Mouse (Mus musculus): ENCODE results near the gene Ctns. TPM values are rescaled to one million over a fixed set of nuclear protein-coding genes. Genes with fewer than 3 reads are reported as not detected.

Gene Ctns
- total RNA-seq, 2 experiments from 2014 or later, result 5.9 to 15.1 TPM

GRCm38 (mm10) chr11:73148209-73148608, 50.6 kb downstream of the Ctns start:
- no peak for ATAC-seq (replicated peaks; ENCODE audit: low FRiP score, poor library complexity, severe bottlenecking)

GRCm38 (mm10) chr11:73146975-73147365, 51.9 kb downstream of the Ctns start:
- no peak for ATAC-seq (replicated peaks; ENCODE audit: low FRiP score, poor library complexity, severe bottlenecking)

DNA sequence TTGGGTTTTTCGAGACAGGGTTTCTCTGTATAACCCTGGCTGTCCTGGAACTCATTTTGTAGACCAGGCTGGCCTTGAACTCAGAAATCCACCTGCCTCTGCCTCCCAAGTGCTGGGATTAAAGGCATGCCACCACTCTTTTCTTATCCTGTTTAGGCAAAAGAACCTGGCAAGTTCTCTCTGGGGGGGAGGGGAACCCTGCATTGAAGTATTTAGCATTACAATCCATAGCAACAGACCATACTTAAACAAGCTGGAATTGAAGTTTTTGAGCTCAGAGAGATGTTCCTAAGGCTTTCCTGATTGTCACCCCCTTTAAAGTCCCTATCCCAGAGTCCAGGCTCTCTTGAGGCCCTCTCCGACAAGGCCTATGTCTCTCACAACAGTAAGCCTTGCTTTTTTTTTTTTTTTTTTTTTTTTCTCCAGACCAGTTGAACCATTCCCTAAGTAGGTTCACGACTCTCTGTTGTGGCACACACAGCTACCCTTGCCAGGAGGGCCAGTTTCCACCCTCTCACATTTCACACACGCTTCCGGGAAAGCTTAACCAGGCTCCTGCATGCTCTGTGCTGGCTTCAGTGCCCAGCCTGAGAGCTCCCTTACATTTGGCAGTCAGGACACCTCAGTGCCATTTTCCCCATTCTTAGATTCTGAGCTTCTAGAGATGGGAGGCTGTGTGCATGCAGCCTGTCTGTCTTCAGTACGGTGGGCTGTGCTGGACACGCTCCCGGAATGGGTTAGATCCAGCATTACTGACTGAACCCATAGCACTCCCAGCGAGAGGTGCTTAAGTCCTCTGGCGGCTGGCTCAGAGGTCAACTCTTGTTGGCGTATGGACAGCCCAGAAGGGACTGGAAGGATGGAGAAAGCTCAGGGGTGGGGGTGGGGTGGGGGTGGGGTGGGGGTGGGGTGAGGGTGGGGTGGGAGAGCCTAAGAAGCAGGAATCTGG, 52.5 kb downstream of the Ctns start:
- ATAC-seq (replicated peaks; ENCODE audit: low FRiP score, poor library complexity, severe bottlenecking), result no peak

- ATAC-seq (replicated peaks; ENCODE audit: low FRiP score, poor library complexity, severe bottlenecking), result no peak
These were observed 54.6 kb downstream of the Ctns start for GRCm38 (mm10) chr11:73144261-73144681.

GRCm38 (mm10) chr11:73137591-73138501, 61.0 kb downstream of the Ctns start, which contains the start of gene Haspin:
Haspin (minus strand) TSS chr11:73138294.
- peak; percentile 92 for ATAC-seq (replicated peaks; ENCODE audit: low FRiP score, poor library complexity, severe bottlenecking)

DNA sequence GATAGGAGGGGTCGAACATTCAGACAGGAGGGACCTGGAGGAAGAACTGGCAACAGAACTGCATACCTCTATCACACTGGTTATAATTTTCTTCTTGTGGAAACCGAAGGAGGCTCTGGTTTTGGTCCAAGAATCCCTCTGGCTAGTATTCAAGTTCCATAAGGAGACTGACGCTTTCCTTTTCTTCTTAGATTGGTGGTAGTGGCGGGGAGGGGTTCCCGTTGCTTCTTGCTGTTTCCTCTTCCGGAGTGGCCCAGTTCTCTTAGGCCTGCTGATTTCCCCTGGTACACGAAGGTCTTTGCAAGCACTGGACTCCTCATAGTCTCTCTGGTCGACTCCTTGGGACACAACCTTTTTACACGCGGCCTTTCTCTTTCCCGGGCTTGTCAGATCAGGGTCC, 61.7 kb downstream of the Ctns start:
- no peak for ATAC-seq (replicated peaks; ENCODE audit: low FRiP score, poor library complexity, severe bottlenecking)

DNA sequence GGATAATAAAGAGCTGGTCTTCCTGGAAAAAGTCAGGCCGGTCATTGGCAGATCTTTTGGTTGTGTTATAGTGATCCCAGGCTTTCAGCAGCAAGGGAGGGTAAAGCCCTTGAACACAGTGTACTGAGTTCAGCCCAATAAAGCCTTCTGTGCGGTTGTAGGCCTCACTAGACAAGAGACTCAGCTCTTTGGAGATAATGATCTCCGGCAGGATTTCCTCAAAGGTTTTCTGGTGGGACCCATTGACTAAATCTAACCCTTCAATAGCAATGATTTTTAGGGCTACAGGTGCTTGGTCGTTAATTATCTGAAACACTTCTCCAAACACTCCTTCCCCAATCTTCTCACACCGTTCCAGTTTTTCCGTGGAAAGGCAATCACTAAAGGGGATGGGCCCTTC, 62.3 kb downstream of the Ctns start:
- no peak for ATAC-seq (replicated peaks; ENCODE audit: low FRiP score, poor library complexity, severe bottlenecking)

GRCm38 (mm10) chr11:73134222-73134621, 64.6 kb downstream of the Ctns start:
- no peak for ATAC-seq (replicated peaks; ENCODE audit: low FRiP score, poor library complexity, severe bottlenecking)

Other genes with a start within 250 kb of the Ctns start
- 19.8 and 20.5 TPM in 2 replicates for gene Atp2a3, start 237.9 kb downstream of the Ctns start, total RNA-seq (2015; ENCODE audit: low replicate concordance)
- gene Atp2a3, start 237.9 kb downstream of the Ctns start, total RNA-seq (2017; ENCODE audit: low replicate concordance), result 11.1 and 15.1 TPM in 2 replicates
- gene P2rx1, start 199.9 kb downstream of the Ctns start, total RNA-seq (2015; ENCODE audit: low replicate concordance), result 1.1 and 3.4 TPM in 2 replicates
- 0.45 and 0.51 TPM in 2 replicates for gene P2rx1, start 199.9 kb downstream of the Ctns start, total RNA-seq (2017; ENCODE audit: low replicate concordance)
- gene Camkk1, start 180.0 kb downstream of the Ctns start, total RNA-seq (2015; ENCODE audit: low replicate concordance), result not detected in 2 replicates
- 0.26 and 0.76 TPM in 2 replicates for gene Camkk1, start 180.0 kb downstream of the Ctns start, total RNA-seq (2017; ENCODE audit: low replicate concordance)
- gene Ncbp3, start 151.3 kb downstream of the Ctns start, total RNA-seq (2015; ENCODE audit: low replicate concordance), result 10.9 and 11.9 TPM in 2 replicates
- gene Ncbp3, start 151.3 kb downstream of the Ctns start, total RNA-seq (2017; ENCODE audit: low replicate concordance), result 17.4 and 18.9 TPM in 2 replicates
- gene Itgae, start 108.5 kb downstream of the Ctns start, total RNA-seq (2015; ENCODE audit: low replicate concordance), result not detected in 2 replicates
- 0.08 and 1.3 TPM in 2 replicates for gene Itgae, start 108.5 kb downstream of the Ctns start, total RNA-seq (2017; ENCODE audit: low replicate concordance)
- gene Haspin, start 60.7 kb downstream of the Ctns start, total RNA-seq (2015; ENCODE audit: low replicate concordance), result 44.3 and 57.4 TPM in 2 replicates
- 65.1 and 71.6 TPM in 2 replicates for gene Haspin, start 60.7 kb downstream of the Ctns start, total RNA-seq (2017; ENCODE audit: low replicate concordance)
- gene P2rx5, start 38.6 kb downstream of the Ctns start, total RNA-seq (2015; ENCODE audit: low replicate concordance), result not detected in 2 replicates
- not detected in 2 replicates for gene P2rx5, start 38.6 kb downstream of the Ctns start, total RNA-seq (2017; ENCODE audit: low replicate concordance)
- 16.9 and 27.2 TPM in 2 replicates for gene Emc6, start 22.0 kb downstream of the Ctns start, total RNA-seq (2015; ENCODE audit: low replicate concordance)
- 8.0 and 31.8 TPM in 2 replicates for gene Emc6, start 22.0 kb downstream of the Ctns start, total RNA-seq (2017; ENCODE audit: low replicate concordance)
- gene Tax1bp3, start 22.0 kb downstream of the Ctns start, total RNA-seq (2015; ENCODE audit: low replicate concordance), result 2.1 and 9.4 TPM in 2 replicates
- gene Tax1bp3, start 22.0 kb downstream of the Ctns start, total RNA-seq (2017; ENCODE audit: low replicate concordance), result 3.3 and 6.9 TPM in 2 replicates
- 2.9 TPM in 1 of 2 replicates, not detected in the other for gene Shpk, start 418 bp upstream of the Ctns start, total RNA-seq (2015; ENCODE audit: low replicate concordance)
- 0.39 TPM in 1 of 2 replicates, not detected in the other for gene Shpk, start 418 bp upstream of the Ctns start, total RNA-seq (2017; ENCODE audit: low replicate concordance)
- gene Trpv1, start 35.2 kb upstream of the Ctns start, total RNA-seq (2015; ENCODE audit: low replicate concordance), result not detected in 2 replicates
- not detected in 2 replicates for gene Trpv1, start 35.2 kb upstream of the Ctns start, total RNA-seq (2017; ENCODE audit: low replicate concordance)
- not detected in 2 replicates for gene Trpv3, start 68.3 kb upstream of the Ctns start, total RNA-seq (2015; ENCODE audit: low replicate concordance)
- not detected in 2 replicates for gene Trpv3, start 68.3 kb upstream of the Ctns start, total RNA-seq (2017; ENCODE audit: low replicate concordance)
- gene Aspa, start 130.6 kb upstream of the Ctns start, total RNA-seq (2015; ENCODE audit: low replicate concordance), result not detected in 2 replicates
- not detected in 2 replicates for gene Aspa, start 130.6 kb upstream of the Ctns start, total RNA-seq (2017; ENCODE audit: low replicate concordance)
- not detected in 2 replicates for gene Gm49340, start 130.7 kb upstream of the Ctns start, total RNA-seq (2015; ENCODE audit: low replicate concordance)
- not detected in 2 replicates for gene Gm49340, start 130.7 kb upstream of the Ctns start, total RNA-seq (2017; ENCODE audit: low replicate concordance)
- gene Spata22, start 130.7 kb upstream of the Ctns start, total RNA-seq (2015; ENCODE audit: low replicate concordance), result not detected in 2 replicates
- gene Spata22, start 130.7 kb upstream of the Ctns start, total RNA-seq (2017; ENCODE audit: low replicate concordance), result not detected in 2 replicates
- not detected in 2 replicates for gene Olfr20, start 151.7 kb upstream of the Ctns start, total RNA-seq (2015; ENCODE audit: low replicate concordance)
- gene Olfr20, start 151.7 kb upstream of the Ctns start, total RNA-seq (2017; ENCODE audit: low replicate concordance), result not detected in 2 replicates
- gene Olfr376, start 172.2 kb upstream of the Ctns start, total RNA-seq (2015; ENCODE audit: low replicate concordance), result not detected in 2 replicates
- gene Olfr376, start 172.2 kb upstream of the Ctns start, total RNA-seq (2017; ENCODE audit: low replicate concordance), result not detected in 2 replicates
- gene Olfr1, start 200.6 kb upstream of the Ctns start, total RNA-seq (2015; ENCODE audit: low replicate concordance), result not detected in 2 replicates
- not detected in 2 replicates for gene Olfr1, start 200.6 kb upstream of the Ctns start, total RNA-seq (2017; ENCODE audit: low replicate concordance)
- gene Olfr378, start 229.4 kb upstream of the Ctns start, total RNA-seq (2015; ENCODE audit: low replicate concordance), result not detected in 2 replicates
- not detected in 2 replicates for gene Olfr378, start 229.4 kb upstream of the Ctns start, total RNA-seq (2017; ENCODE audit: low replicate concordance)